Mouse (Mus musculus) liver, embryonic 14.5 days (tissue): Measurements from ENCODE around the gene Smim26. TPM values are rescaled to one million over a fixed set of nuclear protein-coding genes. Genes with fewer than 3 reads are reported as not detected.

Source experiments
- ATAC-seq: fragments of 200-750 bp; cut with Nextera tagmentation; 2 replicates; pipeline ENCODE4 v1.8.0; 2017; ENCODE audit warnings: moderate number of reproducible peaks, mild to moderate bottlenecking, moderate library complexity; ENCODE audit not compliant: insufficient read depth
- DNase-seq, 3 experiments: peaks; one replicate each; pipeline ENCODE4 v3.0.0-alpha.2; 2012 to 2013; ENCODE audit warnings: low read depth in 3 of 3, low spot score in 3 of 3
- H3K27ac ChIP-seq: fragments of 300-500 bp; sonication (generic); 2 replicates; pipeline ENCODE4 v1.5.1; 2014; ENCODE audit warnings: moderate library complexity, mild to moderate bottlenecking, control low read depth, inconsistent platforms
- H3K27me3 ChIP-seq: fragments of 300-500 bp; sonication (generic); 2 replicates; pipeline ENCODE4 v1.6.1; 2014; ENCODE audit warnings: mild to moderate bottlenecking, low read length, moderate library complexity; ENCODE audit not compliant: control insufficient read depth, insufficient read depth
- H3K36me3 ChIP-seq: fragments of 300-500 bp; sonication (generic); replicated peaks from 2 replicates; pipeline ENCODE4 v1.6.1; 2014; ENCODE audit warnings: low read depth; ENCODE audit not compliant: control insufficient read depth, insufficient read depth
- H3K4me1 ChIP-seq, 2 experiments: fragments of 200-500 bp in 1 of 2; fragments of 300-500 bp in 1 of 2; sonication (generic) in 1 of 2; replicated peaks; 2 replicates each; pipeline ENCODE4 v1.6.1; 2012 to 2014; ENCODE audit warnings: antibody characterized with exemption in 1 of 2, inconsistent platforms in 1 of 2, low read length in 1 of 2; ENCODE audit not compliant: control insufficient read depth in 2 of 2, insufficient read depth in 2 of 2
- H3K4me2 ChIP-seq: fragments of 300-500 bp; sonication (generic); 2 replicates; pipeline ENCODE4 v1.6.1; 2014; ENCODE audit warnings: low read depth, mild to moderate bottlenecking, control low read depth, moderate library complexity
- H3K4me3 ChIP-seq, 2 experiments: fragments of 200-500 bp in 1 of 2; fragments of 300-500 bp in 1 of 2; sonication (generic) in 1 of 2; 2 replicates each; pipeline ENCODE4 v1.5.1; 2012 to 2014; ENCODE audit warnings: low read depth in 2 of 2, low read length in 2 of 2, mild to moderate bottlenecking in 2 of 2, control low read depth in 1 of 2, inconsistent platforms in 1 of 2, moderate library complexity in 1 of 2; ENCODE audit not compliant: insufficient read depth in 1 of 2
- H3K9ac ChIP-seq: fragments of 300-500 bp; sonication (generic); replicated peaks from 2 replicates; pipeline ENCODE4 v1.6.1; 2014; ENCODE audit warnings: mild to moderate bottlenecking, control low read depth, moderate library complexity
- H3K9me3 ChIP-seq: fragments of 300-500 bp; sonication (generic); 2 replicates; pipeline ENCODE4 v1.6.1; 2016; ENCODE audit warnings: low read length, mixed read lengths; ENCODE audit not compliant: control insufficient read depth
- CTCF ChIP-seq: IDR thresholded peaks from 2 replicates; pipeline ENCODE4 v1.5.1; 2016; ENCODE audit warnings: antibody characterized with exemption, low read depth, control low read depth
- EP300 ChIP-seq: IDR thresholded peaks from 2 replicates; pipeline ENCODE4 v1.6.1; 2016; ENCODE audit warnings: antibody characterized with exemption, low read depth
- WGBS: fragments of 180-500 bp; shearing (Covaris S2); extraction: QIAGEN DNeasy Blood & Tissue Kit; methylation state at CpG from one replicate; pipeline ENCODE4 v1.1.7; 2014; ENCODE audit not compliant: insufficient replicate concordance; 5-methylcytosine and 5-hydroxymethylcytosine counted together
- polyA plus RNA-seq, 2 experiments: library from polyadenylated mRNA; depleted of rRNA in 1 of 2; stranded (reverse) in 1 of 2; unstranded in 1 of 2; fragments of >200 nt; fragmentation: Nextera tagmentation in 1 of 2; extraction: Ambion mirVana in 1 of 2; gene quantifications; 2 replicates each; pipeline versions ENCODE4 v1.2.1 to v1.2.3; 2012 to 2014

Gene Smim26
- polyA plus RNA-seq, 2 experiments = 15.6 to 22.1 TPM

DNA sequence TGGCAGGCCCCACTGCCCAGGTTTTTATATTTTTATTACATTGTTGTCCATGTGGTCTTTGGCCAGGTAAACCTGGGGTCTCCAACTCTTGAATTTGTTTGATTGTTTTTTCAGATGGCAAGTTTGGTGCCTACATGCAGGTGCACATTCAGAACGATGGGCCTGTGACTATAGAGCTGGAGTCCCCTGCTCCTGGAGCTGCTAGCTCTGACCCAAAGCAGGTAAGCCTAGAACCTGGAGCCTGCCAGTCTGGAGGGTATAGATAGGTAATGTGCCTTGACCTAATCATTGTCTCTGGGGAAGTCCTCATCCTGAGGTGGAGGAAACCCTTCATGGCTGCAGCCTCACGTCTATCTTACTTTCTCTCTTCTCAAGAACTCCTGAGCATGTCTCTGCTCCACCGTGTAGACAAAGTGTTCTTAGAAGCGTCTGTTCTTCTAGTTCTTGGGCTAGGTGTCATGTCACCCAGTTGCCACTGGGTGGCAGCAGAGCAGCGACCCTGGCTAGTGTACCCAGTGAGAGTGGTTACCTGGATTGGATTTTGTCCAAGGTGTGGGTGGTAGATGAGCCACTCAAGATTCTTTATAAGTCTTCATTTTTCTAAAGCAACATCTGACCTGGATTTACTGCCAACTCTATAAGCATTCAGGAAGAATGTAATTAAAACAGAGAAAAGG lies 41.9 kb downstream of the Smim26 start:
- Histone ChIP-seq H3K9me3 (no peaks in the 10 kb centered on the region), H3K27ac (no peak overlapping the region), H3K36me3 (no peaks in the 10 kb centered on the region), H3K4me3 (no peak overlapping the region), H3K4me1 (no peaks in the 10 kb centered on the region), H3K9ac (no peak overlapping the region), H3K27me3 (no peaks in the 10 kb centered on the region), H3K4me2 (no peak overlapping the region)
- ATAC-seq = peak; percentile 44; the same call in 1 of the 2 replicates
- peak in 2 of 3 experiments; percentile 20 to 27 for DNase-seq
- TF ChIP-seq EP300 = no peak
- TF ChIP-seq CTCF = peak; percentile 95
- WGBS = 13% methylated on average over 5 of the region's 5 CpGs

DNA sequence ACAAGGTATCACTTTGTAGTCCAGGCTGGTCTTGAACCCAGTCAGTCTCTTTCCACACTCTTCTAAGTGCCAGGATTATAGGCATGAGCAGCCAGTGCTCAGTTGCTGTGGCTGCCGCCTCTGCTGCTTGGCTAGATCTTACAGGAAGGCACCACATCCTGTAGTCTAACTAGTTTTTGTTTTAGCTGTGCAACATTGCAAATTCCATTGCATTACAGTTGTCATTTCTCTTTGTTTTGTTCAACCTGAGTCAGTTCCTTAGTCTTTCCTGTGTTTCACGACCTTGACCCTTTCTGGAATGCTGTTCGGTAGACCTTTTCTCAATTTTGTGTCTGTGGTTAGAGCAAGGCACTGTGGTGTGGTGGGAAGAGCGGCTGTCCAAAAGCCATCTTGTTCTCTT lies 43.4 kb downstream of the Smim26 start:
- H3K9ac ChIP-seq = no peak overlapping the region
- no peak overlapping the region for H3K4me2 ChIP-seq
- ATAC-seq (no peak; the same call in 1 of the 2 replicates), DNase-seq (no peak)
- H3K27me3 ChIP-seq = no peaks in the 10 kb centered on the region
- H3K27ac ChIP-seq = no peak overlapping the region
- no peak for TF ChIP-seq CTCF
- no peak for TF ChIP-seq EP300
- no peak overlapping the region for H3K4me3 ChIP-seq
- 60% methylated on average over 4 of the region's 4 CpGs for WGBS
- H3K4me1 ChIP-seq = no peaks in the 10 kb centered on the region
- no peaks in the 10 kb centered on the region for H3K9me3 ChIP-seq
- no peaks in the 10 kb centered on the region for H3K36me3 ChIP-seq

DNA sequence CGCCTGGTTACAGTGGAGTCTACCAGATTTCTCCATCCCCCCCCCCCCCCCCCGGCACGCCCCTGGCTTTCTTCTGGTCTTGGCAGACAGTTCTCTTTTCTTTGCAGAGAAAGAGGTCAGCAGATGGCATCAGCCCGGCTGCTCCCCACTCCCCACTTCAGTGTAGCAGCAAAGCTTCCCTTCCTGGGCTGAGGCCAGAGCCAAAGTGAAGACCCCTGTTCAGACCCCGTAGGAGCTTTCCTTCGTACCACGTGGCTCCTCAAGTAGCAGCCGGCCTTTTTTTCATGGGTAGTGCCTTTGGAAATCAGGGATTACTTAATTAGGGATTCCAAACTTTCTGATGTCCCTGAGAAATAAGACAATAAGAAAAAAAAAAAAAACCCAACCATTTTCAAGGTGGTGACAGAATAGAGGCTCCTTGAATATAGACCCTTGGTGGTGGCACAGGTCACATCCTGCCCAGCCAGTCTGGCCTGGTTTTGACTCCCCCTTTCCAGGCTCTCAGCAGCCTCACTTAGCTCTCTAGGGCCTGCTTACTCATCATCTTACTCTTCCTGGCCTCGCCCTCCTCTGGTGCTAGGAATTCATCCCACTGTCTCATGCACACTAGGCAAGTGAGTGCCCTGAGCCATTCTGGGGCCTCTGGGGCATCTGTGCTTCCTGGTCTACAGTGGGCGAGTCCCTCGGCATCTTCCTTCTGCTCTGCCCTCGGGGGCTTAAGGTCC lies 44.0 kb downstream of the Smim26 start:
- WGBS = 75% methylated on average over 12 of the region's 12 CpGs
- H3K4me1 ChIP-seq = no peaks in the 10 kb centered on the region
- H3K9ac ChIP-seq = no peak overlapping the region
- H3K27me3 ChIP-seq = no peaks in the 10 kb centered on the region
- H3K9me3 ChIP-seq = no peaks in the 10 kb centered on the region
- ATAC-seq (no peak), DNase-seq (no peak)
- H3K4me2 ChIP-seq = no peak overlapping the region
- TF ChIP-seq EP300 = no peak
- no peak for TF ChIP-seq CTCF
- H3K36me3 ChIP-seq = no peaks in the 10 kb centered on the region
- H3K27ac ChIP-seq = no peak overlapping the region
- no peak overlapping the region for H3K4me3 ChIP-seq

DNA sequence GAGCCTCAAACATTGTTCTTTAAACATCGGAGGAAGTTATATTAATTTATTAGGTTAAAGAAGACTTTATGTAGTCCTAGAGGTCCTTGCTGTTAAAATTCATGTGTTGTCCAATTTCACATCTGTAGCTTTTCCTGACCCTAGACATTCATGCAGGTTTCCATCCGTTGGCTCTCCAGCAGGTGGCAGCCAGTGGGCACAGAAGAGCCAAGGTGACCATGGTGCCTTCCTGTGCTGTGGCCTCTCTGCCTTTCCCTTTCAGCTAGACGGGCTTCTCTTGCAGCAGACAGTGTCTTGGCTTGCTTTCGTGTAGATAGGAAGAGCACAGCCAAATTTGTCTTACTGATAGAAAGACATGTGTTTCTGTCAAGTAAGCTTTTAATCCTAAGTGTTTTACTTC lies 44.9 kb downstream of the Smim26 start:
- Histone ChIP-seq H3K4me1 (no peaks in the 10 kb centered on the region), H3K27ac (no peak overlapping the region), H3K9me3 (no peaks in the 10 kb centered on the region), H3K36me3 (no peaks in the 10 kb centered on the region), H3K4me3 (no peak overlapping the region), H3K9ac (no peak overlapping the region), H3K4me2 (no peak overlapping the region), H3K27me3 (no peaks in the 10 kb centered on the region)
- ATAC-seq = no peak
- TF ChIP-seq EP300 = no peak
- peak; percentile 31; the same call in 1 of the 2 replicates for TF ChIP-seq CTCF
- DNase-seq = no peak
- WGBS = 63% methylated on average over 4 of the region's 4 CpGs

DNA sequence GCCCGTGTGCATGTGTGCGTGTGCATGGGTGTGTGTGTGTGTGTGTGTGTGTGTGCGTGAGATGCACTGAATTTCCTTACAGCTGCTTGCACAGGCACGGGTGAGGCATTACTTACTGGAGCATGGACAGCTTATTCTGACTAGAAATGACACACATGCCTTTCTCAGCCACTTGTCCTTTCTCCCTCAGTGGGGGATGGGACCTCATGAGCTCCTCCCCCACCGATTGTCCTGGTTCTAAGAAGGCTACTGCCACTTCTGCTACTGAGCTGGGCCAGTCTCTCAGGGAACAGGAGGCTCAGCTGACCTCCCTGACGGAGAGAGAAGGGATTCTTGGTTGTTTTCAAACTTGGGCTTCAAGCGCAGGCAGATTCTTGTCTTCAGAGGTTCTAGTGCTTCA lies 46.2 kb downstream of the Smim26 start:
- Histone ChIP-seq H3K36me3 (no peaks in the 10 kb centered on the region), H3K27me3 (no peaks in the 10 kb centered on the region), H3K27ac (no peak overlapping the region), H3K9ac (no peak overlapping the region), H3K4me1 (no peaks in the 10 kb centered on the region), H3K4me3 (no peak overlapping the region), H3K4me2 (no peak overlapping the region), H3K9me3 (no peaks in the 10 kb centered on the region)
- no peak for ATAC-seq
- DNase-seq = no peak
- no peak for TF ChIP-seq CTCF
- 64% methylated on average over 7 of the region's 7 CpGs for WGBS
